Mouse (Mus musculus) c-Kit-positive CD71-negative TER-119-negative erythroid progenitor cells, embryonic 14.5 days (primary cell): Measurements from ENCODE around the gene Acp2.
A peak's percentile ranks its signal among the peaks of the same experiment; 100 is the strongest.
"Not testable (repeated sequence)": the region's sequence is repeated elsewhere in the genome, so short reads cannot be mapped to it uniquely, and the experiment has no call there.

ENCODE experiments used
- DNase-seq: peaks from one replicate; pipeline ENCODE4 v3.0.0-alpha.2; 2013; ENCODE audit warnings: low read depth

Gene Acp2

GRCm38 (mm10) chr2:91194624-91195332 lies 7.9 kb upstream of the Acp2 start:
- DNase-seq = no peak

GRCm38 (mm10) chr2:91196577-91197001 lies 6.1 kb upstream of the Acp2 start:
- no peak for DNase-seq

GRCm38 (mm10) chr2:91198888-91199287 lies 3.8 kb upstream of the Acp2 start:
- no peak for DNase-seq

GRCm38 (mm10) chr2:91202972-91203656 lies 429 bp downstream of the Acp2 start:
- DNase-seq = no peak

- DNase-seq = no peak
Observed at GRCm38 (mm10) chr2:91206254-91206775, 3.6 kb downstream of the Acp2 start.

GRCm38 (mm10) chr2:91213311-91213710 lies 10.6 kb downstream of the Acp2 start:
- no peak for DNase-seq

GRCm38 (mm10) chr2:91217032-91217431 lies 14.3 kb downstream of the Acp2 start:
- DNase-seq = no peak

GRCm38 (mm10) chr2:91220501-91220900 lies 17.8 kb downstream of the Acp2 start:
- DNase-seq = no peak

- no peak for DNase-seq
Observed at GRCm38 (mm10) chr2:91223614-91224013, 20.9 kb downstream of the Acp2 start.

- DNase-seq = no peak
Observed at GRCm38 (mm10) chr2:91229735-91230134, 27.1 kb downstream of the Acp2 start.

GRCm38 (mm10) chr2:91236601-91237510 lies 34.2 kb downstream of the Acp2 start, which contains the start of gene Ddb2:
Gene Ddb2, minus strand, starts transcription at chr2:91236982.
- DNase-seq = peak; percentile 89

GRCm38 (mm10) chr2:91237511-91238080 lies 34.9 kb downstream of the Acp2 start:
- DNase-seq = not testable (repeated sequence)

- no peak for DNase-seq
Observed at GRCm38 (mm10) chr2:91242547-91242946, 39.9 kb downstream of the Acp2 start.

GRCm38 (mm10) chr2:91243416-91243815 lies 40.7 kb downstream of the Acp2 start:
- no peak for DNase-seq

GRCm38 (mm10) chr2:91244557-91245228 lies 42.0 kb downstream of the Acp2 start:
- DNase-seq = no peak

GRCm38 (mm10) chr2:91248366-91248765 lies 45.7 kb downstream of the Acp2 start:
- DNase-seq = no peak

GRCm38 (mm10) chr2:91252001-91252400 lies 49.3 kb downstream of the Acp2 start:
- no peak for DNase-seq

- DNase-seq = no peak
Observed at GRCm38 (mm10) chr2:91252512-91252911, 49.8 kb downstream of the Acp2 start.

GRCm38 (mm10) chr2:91254725-91255380 lies 52.2 kb downstream of the Acp2 start:
- no peak for DNase-seq

GRCm38 (mm10) chr2:91255661-91256150 lies 53.0 kb downstream of the Acp2 start, which contains the start of gene Pacsin3:
Gene Pacsin3, plus strand, starts transcription at chr2:91255954.
- no peak for DNase-seq
